Mouse (Mus musculus) right cerebral cortex, postnatal 36 days (tissue): Measurements from ENCODE around the gene Vamp2.

ENCODE experiments used
- DNase-seq, 2 experiments: peaks; one replicate each; pipeline ENCODE4 v3.0.0; 2022; ENCODE audit warnings: low spot score in 2 of 2, mixed read lengths in 1 of 2

Vamp2 gene

GRCm38 (mm10) chr11:69114621-69115020, 26.3 kb downstream of the Vamp2 start:
- no peak for DNase-seq

- DNase-seq: no peak
Observed at GRCm38 (mm10) chr11:69116843-69117242, 28.6 kb downstream of the Vamp2 start.

DNA sequence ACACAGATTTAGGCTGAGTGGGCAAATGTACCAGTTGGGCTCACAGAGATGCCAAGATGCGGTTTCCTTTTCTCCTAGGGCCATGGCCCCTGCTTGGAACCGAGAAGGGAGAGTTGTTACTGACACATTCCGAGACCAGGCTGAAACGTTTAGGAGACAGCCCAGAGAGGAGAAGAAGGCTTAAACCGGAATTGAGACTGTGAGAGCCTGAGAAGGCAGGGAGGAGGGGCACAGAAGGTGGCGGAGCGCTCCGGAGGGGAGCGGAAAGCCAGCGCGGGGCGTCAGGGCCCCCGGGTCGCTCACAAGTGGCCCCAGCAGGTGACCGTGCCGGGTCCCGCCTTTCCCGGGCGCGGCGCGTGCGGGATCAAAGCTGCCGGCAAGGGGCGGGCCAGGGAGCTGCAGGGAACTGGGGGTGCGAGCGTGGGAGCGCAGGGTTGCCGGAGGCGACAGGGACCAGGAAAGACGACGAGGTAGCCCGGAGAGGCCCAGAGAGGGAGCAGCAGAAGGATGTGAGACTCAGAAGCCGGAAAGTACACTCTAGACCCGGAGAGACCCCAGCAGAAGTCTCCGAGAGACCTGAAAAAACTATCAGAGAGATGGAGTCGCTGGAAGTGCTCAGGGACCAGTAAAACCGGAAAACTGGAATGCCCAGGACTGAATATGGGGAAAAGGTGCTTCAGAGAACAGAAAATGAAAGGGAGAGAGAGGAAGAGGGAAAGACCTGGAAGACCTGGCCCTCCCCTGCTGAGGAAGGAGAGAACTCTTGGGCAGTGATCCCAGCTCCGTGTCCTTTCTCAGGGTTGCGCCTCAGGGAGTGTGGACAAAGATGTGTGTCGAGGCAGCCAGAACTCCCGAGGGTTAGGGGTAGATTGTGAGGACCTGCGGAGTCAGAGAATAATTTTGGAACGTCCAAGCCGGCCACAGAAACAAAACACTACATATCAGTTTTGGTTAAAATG, 29.7 kb downstream of the Vamp2 start:
- no peak for DNase-seq

- peak in 1 of 2 experiments; percentile 66 for DNase-seq
Observed at GRCm38 (mm10) chr11:69118765-69119164, 30.5 kb downstream of the Vamp2 start.

DNA sequence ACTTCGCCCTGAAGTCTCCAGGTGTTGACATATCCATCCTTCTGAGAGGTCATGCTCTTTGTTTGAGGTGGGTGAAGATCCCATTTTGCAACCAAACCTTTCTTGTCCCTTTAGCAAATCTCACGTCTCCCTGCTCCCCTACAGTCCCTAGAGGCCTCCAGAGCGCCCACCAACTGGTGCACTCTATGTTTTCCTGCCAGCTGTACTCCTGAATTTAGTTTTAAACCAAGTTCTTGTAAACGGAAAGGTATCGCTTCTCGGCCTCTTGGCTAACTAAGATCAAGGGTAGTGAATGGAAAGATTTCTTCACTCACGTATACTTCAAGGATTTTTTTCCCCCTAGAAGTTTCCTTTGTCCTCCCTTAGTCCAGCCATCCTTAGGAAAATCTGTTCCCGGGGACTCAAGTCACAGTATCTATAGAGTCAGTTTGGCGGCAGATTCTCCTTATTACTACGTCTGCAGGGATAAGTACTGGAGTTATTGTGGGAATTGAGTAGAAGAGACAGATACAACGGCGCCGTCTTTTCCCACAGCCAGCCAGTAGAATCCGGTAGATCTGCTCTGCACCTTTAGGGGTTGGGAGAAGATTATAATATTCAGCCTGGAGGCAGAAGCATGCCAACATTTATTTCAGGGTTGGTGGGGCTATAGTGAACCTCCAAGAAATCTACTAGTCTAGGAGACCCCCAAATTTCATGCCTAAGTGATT, 31.3 kb downstream of the Vamp2 start:
- DNase-seq: no peak

DNA sequence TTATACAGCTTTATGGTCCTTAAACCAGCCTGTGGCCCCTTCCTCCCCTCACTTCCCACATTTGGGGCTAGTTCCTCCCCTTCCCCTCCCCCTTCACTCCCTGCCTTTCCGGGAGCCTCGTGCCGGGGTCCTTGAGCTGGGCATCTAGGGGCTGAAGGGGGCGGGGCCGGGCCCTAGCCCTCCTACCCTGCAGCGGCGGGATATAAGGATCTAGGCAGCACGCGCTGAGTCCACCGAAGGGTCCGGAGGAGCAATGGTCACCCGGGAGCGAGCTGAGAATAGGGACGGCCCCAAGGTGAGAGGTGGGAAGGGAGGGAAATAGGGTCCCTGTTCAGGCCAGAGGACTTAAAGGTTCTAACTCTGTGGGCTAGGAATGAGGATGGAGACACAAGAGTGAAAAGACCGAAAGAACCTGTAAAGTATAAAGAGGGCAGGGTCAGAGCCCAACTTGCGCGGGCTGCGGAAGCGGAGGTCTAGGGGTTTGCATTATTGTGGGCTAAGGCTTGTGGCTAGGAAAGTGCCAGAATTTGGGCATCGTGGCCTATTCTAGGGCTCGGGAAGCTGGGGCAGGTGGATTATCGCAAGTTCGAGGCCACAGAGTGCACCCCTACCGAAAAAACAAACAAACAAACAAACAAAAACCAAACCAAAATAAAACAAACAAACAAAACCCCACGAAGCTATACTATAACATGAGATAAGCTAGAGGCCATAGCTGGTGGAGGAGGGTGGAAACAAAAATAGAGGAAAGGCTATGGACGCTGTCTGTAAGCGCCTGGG, 32.1 kb downstream of the Vamp2 start, which contains the start of gene Hes7:
Hes7 (plus strand) TSS at position 184 of the 780 bp plus-strand sequence.
- no peak for DNase-seq

DNA sequence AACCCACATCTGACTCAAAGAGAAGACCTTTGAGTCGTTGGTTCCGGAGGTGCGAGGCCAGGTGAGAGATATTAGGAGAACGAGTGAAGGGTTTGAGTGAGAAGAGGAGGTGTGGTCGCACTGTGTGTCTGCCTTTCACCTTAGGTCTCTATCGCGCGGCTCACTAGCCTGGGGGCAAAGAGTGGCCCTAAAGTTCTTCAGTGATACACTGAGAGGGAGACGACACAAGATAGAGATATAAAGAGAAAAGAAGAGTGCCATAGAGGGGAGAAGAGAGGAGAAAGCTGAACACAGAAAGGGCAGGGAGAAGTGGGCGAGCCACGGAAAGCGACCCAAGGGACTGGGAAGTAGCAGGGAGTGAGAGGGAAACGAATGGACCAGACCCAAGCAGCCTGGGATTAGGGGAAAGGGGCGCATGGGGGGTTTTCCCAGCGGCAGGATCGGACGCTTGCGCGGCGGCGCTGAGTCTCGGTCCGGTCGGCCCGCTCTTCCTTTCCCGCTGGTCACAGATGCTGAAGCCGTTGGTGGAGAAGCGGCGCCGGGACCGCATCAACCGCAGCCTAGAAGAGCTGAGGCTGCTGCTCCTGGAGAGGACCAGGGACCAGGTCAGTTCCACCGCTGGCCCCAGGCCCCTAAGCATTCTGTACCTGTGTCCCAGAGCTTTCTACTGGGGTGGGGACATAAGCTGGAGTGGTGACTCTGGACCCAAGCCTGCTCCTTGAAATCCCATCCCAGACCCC, 32.9 kb downstream of the Vamp2 start:
- no peak for DNase-seq

DNA sequence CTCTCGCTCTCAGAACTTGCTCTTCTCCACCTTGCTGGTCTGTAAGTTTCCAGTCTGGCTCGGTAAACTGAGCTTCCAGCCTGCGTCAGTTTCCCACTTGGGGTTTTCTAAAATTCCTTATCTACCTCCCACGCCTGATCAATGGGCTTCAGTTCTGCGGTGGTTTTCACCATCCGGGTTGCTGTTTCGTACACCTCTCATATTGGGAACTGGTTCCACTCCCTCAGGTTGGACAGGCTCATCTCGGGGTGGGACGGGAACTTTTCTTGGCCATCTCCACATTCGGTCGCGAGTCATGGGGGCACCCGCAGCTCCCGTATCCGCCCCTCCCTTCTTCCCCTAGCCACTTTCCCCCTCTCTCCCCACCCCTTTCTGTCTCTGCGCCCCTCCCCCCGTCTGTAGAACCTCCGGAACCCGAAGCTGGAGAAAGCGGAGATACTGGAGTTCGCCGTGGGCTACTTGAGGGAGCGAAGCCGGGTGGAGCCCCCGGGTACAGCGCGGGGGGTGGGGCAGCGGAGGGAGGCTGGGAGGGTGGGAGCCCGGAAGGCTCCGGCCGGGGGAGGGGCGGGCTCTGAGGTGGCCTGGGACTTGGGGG, 33.5 kb downstream of the Vamp2 start:
- no peak for DNase-seq

DNA sequence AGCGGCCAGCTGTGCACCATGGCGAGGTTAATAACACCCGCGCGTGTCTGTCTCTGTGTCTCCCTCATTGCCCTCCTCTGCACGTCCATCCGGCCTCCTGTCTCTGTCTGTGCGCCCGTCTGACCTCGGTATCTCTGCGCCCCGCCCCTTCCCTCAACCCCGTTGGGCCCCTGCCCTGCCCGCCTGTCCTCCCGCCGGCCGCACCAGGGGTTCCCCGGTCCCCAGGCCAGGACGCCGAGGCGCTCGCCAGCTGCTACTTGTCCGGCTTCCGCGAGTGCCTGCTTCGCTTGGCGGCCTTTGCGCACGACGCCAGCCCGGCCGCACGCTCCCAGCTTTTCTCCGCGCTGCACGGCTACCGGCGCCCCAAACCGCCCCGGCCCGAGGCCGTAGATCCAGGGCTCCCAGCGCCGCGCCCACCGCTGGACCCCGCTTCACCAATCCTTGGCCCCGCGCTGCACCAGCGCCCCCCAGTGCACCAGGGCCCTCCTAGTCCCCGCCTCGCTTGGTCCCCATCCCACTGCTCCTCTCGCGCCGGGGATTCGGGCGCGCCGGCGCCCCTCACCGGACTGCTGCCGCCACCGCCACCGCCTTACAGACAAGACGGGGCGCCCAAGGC, 34.2 kb downstream of the Vamp2 start, which contains the start of gene 9130213A22Rik:
9130213A22Rik (minus strand) TSS at position 254 of the 616 bp plus-strand sequence.
- peak in 1 of 2 experiments; percentile 82 for DNase-seq

GRCm38 (mm10) chr11:69123056-69123692, 34.9 kb downstream of the Vamp2 start:
- peak; percentile 90 to 91 for DNase-seq

DNA sequence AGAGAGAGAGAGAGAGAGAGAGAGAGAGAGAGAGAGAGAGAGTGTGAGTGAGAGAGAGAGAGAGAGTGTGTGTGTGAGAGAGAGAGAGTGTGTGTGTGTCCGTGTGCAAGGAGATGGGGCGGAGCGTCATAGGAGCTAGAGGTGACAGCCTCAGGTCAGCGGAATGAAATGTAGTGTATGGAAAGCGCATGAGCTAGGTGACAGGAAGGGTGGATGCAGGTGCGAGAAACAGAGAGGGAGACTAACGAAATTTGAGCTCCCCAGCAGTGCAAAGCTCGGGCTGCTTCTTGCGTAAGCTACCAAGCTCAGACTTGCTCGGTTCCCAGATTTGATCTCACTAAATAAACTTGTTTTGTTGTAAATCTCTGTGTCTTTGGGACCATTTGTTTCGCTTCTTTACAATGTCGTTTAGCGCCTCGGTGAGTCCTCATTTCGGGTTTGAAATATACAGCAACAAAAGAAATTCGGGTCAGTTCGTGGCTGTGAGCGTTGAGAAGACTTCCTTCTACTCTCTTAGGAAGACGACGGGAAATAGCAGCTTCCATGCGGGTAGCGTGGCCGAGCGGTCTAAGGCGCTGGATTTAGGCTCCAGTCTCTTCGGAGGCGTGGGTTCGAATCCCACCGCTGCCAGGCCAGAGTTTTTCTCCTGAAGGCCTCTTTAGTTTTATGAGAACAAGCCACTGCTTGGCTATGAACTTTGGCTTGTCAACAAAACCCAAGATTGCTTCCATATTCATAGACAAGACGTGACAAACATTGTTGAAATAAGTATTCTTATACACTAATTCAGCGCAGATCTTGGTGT, 35.6 kb downstream of the Vamp2 start:
- peak; percentile 90 to 91 for DNase-seq

DNA sequence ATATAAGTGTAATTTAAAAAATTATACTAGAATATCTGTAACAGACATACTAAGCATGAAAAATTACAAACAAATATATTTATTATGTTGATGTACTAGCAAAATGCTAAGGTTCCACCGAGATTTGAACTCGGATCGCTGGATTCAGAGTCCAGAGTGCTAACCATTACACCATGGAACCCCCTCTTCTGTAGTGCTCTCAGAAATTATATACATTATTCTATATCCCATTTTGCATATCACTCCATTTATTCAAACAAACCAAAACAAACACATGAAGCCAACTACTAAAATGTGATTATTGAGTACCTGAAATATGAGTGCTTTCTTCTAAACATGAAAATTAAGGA, 36.2 kb downstream of the Vamp2 start:
- DNase-seq: no peak

GRCm38 (mm10) chr11:69125041-69125851, 37.0 kb downstream of the Vamp2 start:
- peak; percentile 69 to 74 for DNase-seq

DNA sequence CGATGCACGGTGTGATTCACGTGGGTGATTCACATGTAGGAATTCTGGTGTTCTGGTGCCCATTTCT, 37.4 kb downstream of the Vamp2 start, which contains the start of gene Aloxe3:
Aloxe3 (plus strand) TSS at position 45 of the 67 bp plus-strand sequence.
- DNase-seq: no peak

- DNase-seq: no peak
Observed at GRCm38 (mm10) chr11:69125919-69126705, 37.8 kb downstream of the Vamp2 start.

DNA sequence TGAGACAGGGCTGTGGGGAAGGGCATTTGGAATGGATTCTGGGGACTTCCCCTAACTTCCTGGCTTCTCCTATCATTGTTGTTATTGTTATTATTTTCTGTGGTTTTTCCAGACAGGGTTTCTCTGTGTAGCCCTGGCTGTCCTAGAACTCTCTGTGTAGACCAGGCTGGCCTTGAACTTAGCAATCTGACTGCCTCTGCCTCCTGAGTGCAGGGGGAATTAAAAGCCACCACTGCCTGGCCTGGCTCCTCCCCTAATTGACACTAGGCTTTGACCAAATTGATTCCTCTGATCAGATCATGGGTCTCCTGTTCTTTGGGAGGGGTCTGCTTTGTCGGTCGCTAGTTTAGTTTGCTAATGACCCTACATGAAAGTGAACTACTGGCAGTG, 38.4 kb downstream of the Vamp2 start:
- no peak for DNase-seq

GRCm38 (mm10) chr11:69128426-69129122, 40.3 kb downstream of the Vamp2 start:
- no peak for DNase-seq
